Mouse (Mus musculus) right cerebral cortex, postnatal 14 days (tissue): ENCODE data around the gene Hpse.
A peak's percentile ranks its signal among the peaks of the same experiment; 100 is the strongest.

Experiments used
- DNase-seq: peaks from one replicate; pipeline ENCODE4 v3.0.0; 2022

Hpse gene

GRCm38 (mm10) chr5:100719235-100720088 lies at the start of gene Hpse:
Hpse (minus strand) TSS chr5:100719716.
- DNase-seq = peak; percentile 11

GRCm38 (mm10) chr5:100766026-100766425 lies 46.5 kb upstream of the Hpse start:
- no peak for DNase-seq

- DNase-seq = no peak
Observed at GRCm38 (mm10) chr5:100761736-100762135, 42.2 kb upstream of the Hpse start.

- DNase-seq = no peak
Observed at GRCm38 (mm10) chr5:100760049-100760663, 40.6 kb upstream of the Hpse start.

- no peak for DNase-seq
Observed at GRCm38 (mm10) chr5:100758121-100758520, 38.6 kb upstream of the Hpse start.

- no peak for DNase-seq
Observed at GRCm38 (mm10) chr5:100753407-100753806, 33.9 kb upstream of the Hpse start.

GRCm38 (mm10) chr5:100751655-100752054 lies 32.1 kb upstream of the Hpse start:
- DNase-seq = no peak

- no peak for DNase-seq
Observed at GRCm38 (mm10) chr5:100750617-100751255, 31.2 kb upstream of the Hpse start.

- DNase-seq = no peak
Observed at GRCm38 (mm10) chr5:100738802-100739201, 19.3 kb upstream of the Hpse start.

GRCm38 (mm10) chr5:100736919-100737318 lies 17.4 kb upstream of the Hpse start:
- DNase-seq = no peak

GRCm38 (mm10) chr5:100734535-100734934 lies 15.0 kb upstream of the Hpse start:
- no peak for DNase-seq

GRCm38 (mm10) chr5:100728757-100729156 lies 9.2 kb upstream of the Hpse start:
- DNase-seq = no peak

- DNase-seq = no peak
Observed at GRCm38 (mm10) chr5:100726001-100726400, 6.5 kb upstream of the Hpse start.

- no peak for DNase-seq
Observed at GRCm38 (mm10) chr5:100716762-100717161, 2.8 kb downstream of the Hpse start.

GRCm38 (mm10) chr5:100711219-100711618 lies 8.3 kb downstream of the Hpse start:
- no peak for DNase-seq

GRCm38 (mm10) chr5:100710012-100710411 lies 9.5 kb downstream of the Hpse start:
- no peak for DNase-seq

GRCm38 (mm10) chr5:100709035-100709434 lies 10.5 kb downstream of the Hpse start:
- DNase-seq = no peak

- no peak for DNase-seq
Observed at GRCm38 (mm10) chr5:100706675-100707074, 12.8 kb downstream of the Hpse start.

- DNase-seq = no peak
Observed at GRCm38 (mm10) chr5:100704272-100704671, 15.2 kb downstream of the Hpse start.

- no peak for DNase-seq
Observed at GRCm38 (mm10) chr5:100702325-100702724, 17.2 kb downstream of the Hpse start.

GRCm38 (mm10) chr5:100700861-100701620 lies 18.5 kb downstream of the Hpse start:
- DNase-seq = no peak

- DNase-seq = no peak
Observed at GRCm38 (mm10) chr5:100697886-100698285, 21.6 kb downstream of the Hpse start.

GRCm38 (mm10) chr5:100697398-100697797 lies 22.1 kb downstream of the Hpse start:
- DNase-seq = no peak
